Mouse (Mus musculus): ENCODE data around the gene Zfp786. TPM values are rescaled to one million over a fixed set of nuclear protein-coding genes. Genes with fewer than 3 reads are reported as not detected.

Gene Zfp786
- total and polyA plus RNA-seq, 3 experiments, result 1.3 to 2.0 TPM; not detected in 1

DNA sequence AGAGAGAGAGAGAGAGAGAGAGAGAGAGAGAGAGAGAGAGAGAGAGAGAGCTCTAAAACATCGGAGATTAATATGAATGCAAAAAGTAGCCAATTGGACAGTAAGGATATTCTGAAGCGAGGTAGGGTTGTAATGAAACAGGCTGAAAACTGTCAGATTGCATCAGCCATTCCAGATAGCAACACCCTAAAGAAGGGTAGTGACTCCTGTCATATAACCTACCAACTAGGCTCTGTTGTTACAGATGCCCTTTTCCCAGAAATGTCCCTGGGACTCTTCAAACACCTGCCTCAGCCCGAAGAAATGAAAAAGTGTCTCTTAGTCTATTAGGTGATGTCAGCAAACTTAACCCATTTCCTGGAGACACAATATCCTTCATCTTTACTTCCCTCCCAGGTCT lies 41.8 kb downstream of the Zfp786 start:
- peak overlapping the region; percentile 86 for H3K27ac ChIP-seq (ENCODE audit: control insufficient read depth, low read depth, low read length)
- DNase-seq (ENCODE audit: low read depth, low spot score), result peak; percentile 67

DNA sequence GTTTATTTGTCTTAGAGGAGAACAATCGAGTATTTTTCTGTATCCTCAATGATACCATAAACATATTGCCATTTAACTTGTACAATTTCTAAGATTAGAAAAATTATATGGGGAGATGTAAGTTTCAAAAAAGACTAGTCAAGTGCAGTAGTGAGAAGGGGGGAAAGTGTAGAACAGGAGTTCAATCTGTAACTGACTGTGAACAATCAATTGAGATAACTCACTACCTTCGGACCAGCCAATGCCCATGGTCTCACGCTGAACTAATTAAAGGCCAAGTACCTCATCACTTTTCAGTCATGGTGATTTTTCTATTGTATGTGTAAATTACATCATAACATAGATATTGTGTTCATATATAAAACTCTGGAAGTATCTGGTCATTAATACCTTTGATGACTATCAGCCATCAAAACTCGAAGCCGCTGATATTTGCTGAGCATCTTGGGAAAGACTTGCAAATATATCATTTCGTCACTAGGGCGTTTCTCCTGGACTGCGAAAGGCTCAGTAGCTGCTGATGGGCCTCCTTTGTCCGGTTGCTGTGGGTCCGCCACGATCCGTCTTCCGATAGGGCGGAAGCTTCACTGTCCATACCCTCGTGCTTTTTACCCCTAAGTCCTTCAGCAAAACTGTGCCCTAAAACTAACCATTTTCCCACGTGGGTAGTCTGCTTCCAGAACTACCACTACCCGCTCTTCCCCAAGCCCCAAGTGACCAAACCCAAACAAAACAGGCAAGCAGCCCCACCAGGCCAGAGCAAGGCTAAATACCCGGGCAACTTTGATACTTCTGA lies 42.5 kb downstream of the Zfp786 start:
- no peaks in the 10 kb centered on the region for H3K9me3 ChIP-seq (replicated peaks; ENCODE audit: insufficient read depth, low read length)
- peak overlapping the region; percentile 79 for H3K9ac ChIP-seq (ENCODE audit: control insufficient read depth, low read depth, low read length, poor library complexity, severe bottlenecking)
- peak overlapping the region; percentile 86 for H3K27ac ChIP-seq (ENCODE audit: control insufficient read depth, low read depth, low read length)
- peaks cover 3% of the 10 kb centered on the region; the same call in 1 of the 2 replicates for H3K79me2 ChIP-seq (ENCODE audit: control insufficient read depth, insufficient read depth, low read length, poor library complexity)
- H3K4me3 ChIP-seq (ENCODE audit: control insufficient read depth in 1 of 2, insufficient read depth in 1 of 2, low read depth in 2 of 2, low read length in 2 of 2), result peak overlapping the region; percentile 55 to 68
- no peaks in the 10 kb centered on the region for H3K27me3 ChIP-seq (ENCODE audit: control insufficient read depth in 1 of 2, insufficient read depth in 2 of 2, low read length in 2 of 2)
- H3K4me1 ChIP-seq (ENCODE audit: control insufficient read depth in 1 of 2, insufficient read depth in 2 of 2, low read length in 2 of 2), result peaks cover 3 to 25% of the 10 kb centered on the region in 2 experiments
- peaks cover 0 to 40% of the 10 kb centered on the region in 2 experiments; a peak in 2 of 4 replicates for H3K36me3 ChIP-seq (ENCODE audit: control insufficient read depth in 1 of 2, insufficient read depth in 2 of 2, low read length in 2 of 2)
- peak; percentile 93 for DNase-seq (ENCODE audit: low read depth, low spot score)
- TF ChIP-seq EP300 (IDR thresholded peaks at IDR 0.05; ENCODE audit: low read depth in 1 of 2, low read length in 2 of 2), result no peak
- no peak for TF ChIP-seq MYB (IDR thresholded peaks at IDR 0.05; ENCODE audit: low read depth, low read length)
- TF ChIP-seq ZKSCAN1 (IDR thresholded peaks at IDR 0.05; ENCODE audit: low read depth, low read length), result no peak
- TF ChIP-seq TCF12 (IDR thresholded peaks at IDR 0.05; ENCODE audit: low read depth, low read length), result no peak
- no peak for TF ChIP-seq TAL1 (IDR thresholded peaks at IDR 0.05; ENCODE audit: low read length)
- no peak for TF ChIP-seq MAZ (IDR thresholded peaks at IDR 0.05; ENCODE audit: low read depth, low read length)
- TF ChIP-seq MAX (IDR thresholded peaks at IDR 0.05; ENCODE audit: low read length), result no peak
- no peak for TF ChIP-seq MEF2A (IDR thresholded peaks at IDR 0.05; ENCODE audit: extremely low read depth, insufficient replicate concordance, low read depth, low read length, poor library complexity, severe bottlenecking)
- TF ChIP-seq POLR2A (IDR thresholded peaks at IDR 0.05; ENCODE audit: control insufficient read depth in 1 of 2, insufficient read depth in 1 of 2, low read depth in 1 of 2, low read length in 2 of 2, poor library complexity in 1 of 2), result peak; percentile 79 to 97
- no peak for TF ChIP-seq ETS1 (IDR thresholded peaks at IDR 0.05; ENCODE audit: low read depth, low read length)
- TF ChIP-seq UBTF (IDR thresholded peaks at IDR 0.05; ENCODE audit: borderline replicate concordance, insufficient read depth, low read depth, low read length), result no peak
- TF ChIP-seq GABPA (IDR thresholded peaks at IDR 0.05; ENCODE audit: low read depth, low read length), result no peak
- no peak for TF ChIP-seq BHLHE40 (IDR thresholded peaks at IDR 0.05; ENCODE audit: borderline replicate concordance, low read depth, low read length)
- TF ChIP-seq CHD2 (IDR thresholded peaks at IDR 0.05; ENCODE audit: low read length), result no peak
- no peak for TF ChIP-seq MXI1 (IDR thresholded peaks at IDR 0.05; ENCODE audit: low read depth, low read length)
- TF ChIP-seq RAD21 (IDR thresholded peaks at IDR 0.05; ENCODE audit: low read depth, low read length), result no peak
- TF ChIP-seq POLR2AphosphoS2 (IDR thresholded peaks at IDR 0.05; ENCODE audit: low read length), result no peak
- TF ChIP-seq ELF1 (IDR thresholded peaks at IDR 0.05; ENCODE audit: low read depth, low read length), result no peak
- peak; percentile 100 for TF ChIP-seq TBP (IDR thresholded peaks at IDR 0.05; ENCODE audit: low read depth, low read length)
- TF ChIP-seq MAFK (IDR thresholded peaks at IDR 0.05; ENCODE audit: borderline replicate concordance, low read depth, low read length), result no peak
- TF ChIP-seq E2F4 (IDR thresholded peaks at IDR 0.05; ENCODE audit: borderline replicate concordance, low read depth, low read length), result no peak
- no peak for TF ChIP-seq RCOR1 (IDR thresholded peaks at IDR 0.05; ENCODE audit: low read depth, low read length)

More for the DNA sequence above, 41.8 kb downstream of the Zfp786 start:
- H3K9me3 ChIP-seq (replicated peaks; ENCODE audit: insufficient read depth, low read length), result no peaks in the 10 kb centered on the region
- peaks cover 3% of the 10 kb centered on the region; the same call in 1 of the 2 replicates for H3K79me2 ChIP-seq (ENCODE audit: control insufficient read depth, insufficient read depth, low read length, poor library complexity)
- peak overlapping the region; percentile 79 for H3K9ac ChIP-seq (ENCODE audit: control insufficient read depth, low read depth, low read length, poor library complexity, severe bottlenecking)
- no peaks in the 10 kb centered on the region for H3K27me3 ChIP-seq (ENCODE audit: control insufficient read depth in 1 of 2, insufficient read depth in 2 of 2, low read length in 2 of 2)
- H3K36me3 ChIP-seq (ENCODE audit: control insufficient read depth in 1 of 2, insufficient read depth in 2 of 2, low read length in 2 of 2), result peaks cover 0 to 36% of the 10 kb centered on the region in 2 experiments; a peak in 2 of 4 replicates
- peaks cover 3 to 25% of the 10 kb centered on the region in 2 experiments for H3K4me1 ChIP-seq (ENCODE audit: control insufficient read depth in 1 of 2, insufficient read depth in 2 of 2, low read length in 2 of 2)
- peak overlapping the region; percentile 55 to 68 for H3K4me3 ChIP-seq (ENCODE audit: control insufficient read depth in 1 of 2, insufficient read depth in 1 of 2, low read depth in 2 of 2, low read length in 2 of 2)
- TF ChIP-seq RAD21 (IDR thresholded peaks at IDR 0.05; ENCODE audit: low read depth, low read length), result no peak
- no peak for TF ChIP-seq BHLHE40 (IDR thresholded peaks at IDR 0.05; ENCODE audit: borderline replicate concordance, low read depth, low read length)
- no peak for TF ChIP-seq POLR2AphosphoS5 (IDR thresholded peaks at IDR 0.05; ENCODE audit: borderline replicate concordance, low read depth, low read length)
- TF ChIP-seq USF2 (IDR thresholded peaks at IDR 0.05; ENCODE audit: borderline replicate concordance in 1 of 2, insufficient read depth in 1 of 2, low read depth in 1 of 2, low read length in 2 of 2), result no peak
- TF ChIP-seq MEF2A (IDR thresholded peaks at IDR 0.05; ENCODE audit: extremely low read depth, insufficient replicate concordance, low read depth, low read length, poor library complexity, severe bottlenecking), result no peak
- no peak for TF ChIP-seq MAFK (IDR thresholded peaks at IDR 0.05; ENCODE audit: borderline replicate concordance, low read depth, low read length)
- no peak for TF ChIP-seq ETS1 (IDR thresholded peaks at IDR 0.05; ENCODE audit: low read depth, low read length)
- TF ChIP-seq EP300 (IDR thresholded peaks at IDR 0.05; ENCODE audit: low read depth in 1 of 2, low read length in 2 of 2), result no peak
- no peak for TF ChIP-seq HCFC1 (IDR thresholded peaks at IDR 0.05; ENCODE audit: low read depth, low read length)
- TF ChIP-seq ZC3H11A (IDR thresholded peaks at IDR 0.05; ENCODE audit: low read depth, low read length), result no peak
- TF ChIP-seq CHD2 (IDR thresholded peaks at IDR 0.05; ENCODE audit: low read length), result no peak
- TF ChIP-seq TCF12 (IDR thresholded peaks at IDR 0.05; ENCODE audit: low read depth, low read length), result no peak
- TF ChIP-seq TBP (IDR thresholded peaks at IDR 0.05; ENCODE audit: low read depth, low read length), result no peak
- TF ChIP-seq USF1 (IDR thresholded peaks at IDR 0.05; ENCODE audit: low read depth, low read length), result no peak
- TF ChIP-seq CHD1 (IDR thresholded peaks at IDR 0.05; ENCODE audit: low read depth, low read length), result no peak
- no peak for TF ChIP-seq NRF1 (IDR thresholded peaks at IDR 0.05; ENCODE audit: insufficient read depth, low read depth, low read length, poor library complexity, severe bottlenecking)
- TF ChIP-seq MAZ (IDR thresholded peaks at IDR 0.05; ENCODE audit: low read depth, low read length), result no peak
- no peak for TF ChIP-seq GABPA (IDR thresholded peaks at IDR 0.05; ENCODE audit: low read depth, low read length)
- no peak for TF ChIP-seq CTCF (IDR thresholded peaks at IDR 0.05 in 2 of 3, conservative IDR thresholded peaks at IDR 0.05 in 1 of 3; ENCODE audit: control insufficient read depth in 1 of 3, insufficient read depth in 1 of 3, low read depth in 2 of 3, low read length in 3 of 3, poor library complexity in 1 of 3, severe bottlenecking in 1 of 3)
- TF ChIP-seq SIN3A (IDR thresholded peaks at IDR 0.05; ENCODE audit: low read length), result no peak

Data from MEL (cell line).